Mouse (Mus musculus) megakaryocyte-erythroid progenitor cell, adult 5 weeks (primary cell): ENCODE results near the gene Prcd. TPM values are rescaled to one million over a fixed set of nuclear protein-coding genes. Genes with fewer than 3 reads are reported as not detected.

Experiments
- polyA plus RNA-seq: library from polyadenylated mRNA; stranded (reverse); fragments of >175 nt; gene quantifications from 2 replicates; pipeline ENCODE4 v1.2.3, GENCODE M21; 2012

Gene Prcd
- polyA plus RNA-seq, result not detected in 2 replicates

DNA sequence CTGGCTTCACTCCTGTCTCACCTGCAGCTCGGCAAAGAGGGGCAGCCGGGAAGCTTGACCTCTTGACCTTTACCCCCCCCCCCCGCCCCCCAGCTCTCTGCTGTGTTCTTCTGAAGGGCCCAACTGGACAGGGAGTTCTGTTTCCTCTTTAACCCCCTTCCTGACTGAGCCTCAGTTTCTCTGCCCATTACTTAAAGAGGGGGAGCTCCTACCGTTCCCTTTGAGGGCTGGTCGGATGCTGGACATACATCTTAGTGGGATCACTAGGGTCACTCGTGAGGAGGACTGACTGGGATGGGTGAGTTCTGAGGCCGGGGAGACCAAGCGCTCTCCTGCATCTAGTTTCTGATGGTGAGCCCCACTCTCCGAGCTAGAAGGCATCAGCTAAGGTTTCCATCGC, at the start of gene Prcd:
Gene Prcd (plus strand): TSS at position 301 of the 400 bp plus-strand sequence.

GRCm38 (mm10) chr11:116626299-116627071, 26.8 kb upstream of the Prcd start, which contains the start of gene Rhbdf2:
Gene Rhbdf2, minus strand, starts transcription at chr11:116627019.

DNA sequence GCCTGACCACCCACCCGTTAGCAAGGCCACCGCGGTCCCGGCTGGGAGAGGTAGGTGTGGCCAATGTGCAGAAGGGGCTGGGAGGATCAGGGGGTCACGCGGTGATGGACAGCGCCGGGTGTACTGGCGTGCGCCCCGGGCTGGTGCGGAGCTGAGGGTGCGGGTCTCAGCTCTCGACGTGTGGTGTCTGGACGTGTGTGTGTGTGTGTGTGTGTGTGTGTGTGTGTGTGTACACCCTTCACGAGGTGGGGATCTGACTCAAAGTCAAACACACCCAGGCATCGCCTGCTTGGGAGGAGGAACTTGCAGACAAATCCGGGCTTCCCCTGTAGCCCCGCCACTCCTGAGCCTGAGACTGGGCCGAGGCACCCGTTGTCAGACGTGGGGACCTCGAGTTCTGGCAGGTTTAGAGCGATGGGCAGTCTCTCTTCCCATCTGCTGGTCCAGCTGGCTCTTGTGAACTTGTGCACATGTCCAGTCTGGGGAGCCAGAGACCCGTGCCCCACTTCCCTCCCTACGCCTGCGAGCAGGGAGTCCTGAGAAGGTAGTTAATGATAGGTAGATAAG, 1.0 kb downstream of the Prcd start, which contains the start of gene Cygb:
Gene Cygb (minus strand): TSS at position 59 of the 567 bp plus-strand sequence.

Other genes with a start within 250 kb of the Prcd start
- gene Rnf157, start 240.5 kb upstream of the Prcd start, polyA plus RNA-seq, result 9.0 and 10.1 TPM in 2 replicates
- 706 and 748 TPM in 2 replicates for gene Ubald2, start 219.4 kb upstream of the Prcd start, polyA plus RNA-seq
- gene Qrich2, start 187.3 kb upstream of the Prcd start, polyA plus RNA-seq, result not detected in 2 replicates
- 73.0 and 78.3 TPM in 2 replicates for gene Prpsap1, start 159.3 kb upstream of the Prcd start, polyA plus RNA-seq
- gene Sphk1, start 122.6 kb upstream of the Prcd start, polyA plus RNA-seq, result 69.4 and 73.3 TPM in 2 replicates
- 27.4 and 35.3 TPM in 2 replicates for gene Ube2o, start 72.1 kb upstream of the Prcd start, polyA plus RNA-seq
- gene Aanat, start 67.1 kb upstream of the Prcd start, polyA plus RNA-seq, result not detected in 2 replicates
- 25.8 and 32.5 TPM in 2 replicates for gene Rhbdf2, start 26.5 kb upstream of the Prcd start, polyA plus RNA-seq
- gene Cygb, start 779 bp downstream of the Prcd start, polyA plus RNA-seq, result 0.11 and 0.12 TPM in 2 replicates
- gene St6galnac1, start 122.0 kb downstream of the Prcd start, polyA plus RNA-seq, result not detected in 2 replicates
- 1.9 and 3.2 TPM in 2 replicates for gene Mxra7, start 174.5 kb downstream of the Prcd start, polyA plus RNA-seq
- gene Mettl23, start 189.7 kb downstream of the Prcd start, polyA plus RNA-seq, result 18.4 and 22.2 TPM in 2 replicates
- 65.2 and 71.5 TPM in 2 replicates for gene Jmjd6, start 189.9 kb downstream of the Prcd start, polyA plus RNA-seq
- gene Mfsd11, start 198.9 kb downstream of the Prcd start, polyA plus RNA-seq, result 13.9 and 16.1 TPM in 2 replicates
- gene Srsf2, start 199.6 kb downstream of the Prcd start, polyA plus RNA-seq, result 1,376 and 1,382 TPM in 2 replicates